Mouse (Mus musculus) kidney, adult 2 months (tissue): ENCODE results near the gene Ccdc51. TPM values are rescaled to one million over a fixed set of nuclear protein-coding genes. Genes with fewer than 3 reads are reported as not detected.
A peak's percentile ranks its signal among the peaks of the same experiment; 100 is the strongest.

Experiments used
- DNase-seq: peaks from one replicate; pipeline ENCODE4 v3.0.0; 2021
- H3K27ac ChIP-seq: fragments of 200-500 bp; 2 replicates; pipeline ENCODE4 v1.5.1; 2012; ENCODE audit warnings: low read depth, low read length, control low read depth, inconsistent platforms; ENCODE audit not compliant: insufficient read depth
- H3K27me3 ChIP-seq: fragments of 200-500 bp; replicated peaks from 2 replicates; pipeline ENCODE4 v1.6.1; 2012; ENCODE audit warnings: mild to moderate bottlenecking, moderate library complexity, low read length, inconsistent platforms; ENCODE audit not compliant: control insufficient read depth, insufficient read depth
- H3K36me3 ChIP-seq: fragments of 200-500 bp; 2 replicates; pipeline ENCODE4 v1.6.1; 2012; ENCODE audit warnings: mild to moderate bottlenecking, moderate library complexity, low read length, inconsistent platforms; ENCODE audit not compliant: control insufficient read depth, insufficient read depth
- H3K4me1 ChIP-seq: fragments of 200-500 bp; 2 replicates; pipeline ENCODE4 v1.6.1; 2011; ENCODE audit warnings: low read length; ENCODE audit not compliant: control insufficient read depth, insufficient read depth
- H3K4me3 ChIP-seq: fragments of 200-500 bp; 2 replicates; pipeline ENCODE4 v1.5.1; 2011; ENCODE audit warnings: mild to moderate bottlenecking, low read depth, low read length, control low read depth; ENCODE audit not compliant: insufficient read depth
- CTCF ChIP-seq: fragments of 200-500 bp; conservative IDR thresholded peaks from 2 replicates; pipeline ENCODE4 v1.5.1; 2011; ENCODE audit warnings: low read depth, mild to moderate bottlenecking, control low read depth, low read length, moderate library complexity, mixed read lengths; ENCODE audit not compliant: insufficient read depth, insufficient read length
- POLR2A ChIP-seq: fragments of 200-500 bp; IDR thresholded peaks from one replicate; pipeline ENCODE4 v1.6.1; 2011; ENCODE audit warnings: low read depth, low read length, control low read depth
- WGBS: fragments of 180-500 bp; shearing (Covaris S2); methylation state at CpG from one replicate; pipeline ENCODE4 v1.1.7; 2018; 5-methylcytosine and 5-hydroxymethylcytosine counted together
- polyA plus RNA-seq: library from polyadenylated mRNA; depleted of rRNA; stranded (reverse); fragments of >200 nt; gene quantifications from 2 replicates; pipeline ENCODE4 v1.2.3, GENCODE M21; 2012

Ccdc51 gene
- polyA plus RNA-seq, 1 experiment = 11.4 TPM

- Histone ChIP-seq H3K4me1 (no peaks in the 10 kb centered on the region; the same call in 1 of the 2 replicates), H3K27ac (no peak overlapping the region), H3K36me3 (no peaks in the 10 kb centered on the region), H3K27me3 (no peaks in the 10 kb centered on the region), H3K4me3 (no peak overlapping the region)
- peak; percentile 73 for DNase-seq
- peak; percentile 76 for TF ChIP-seq CTCF
- no peak for TF ChIP-seq POLR2A
- 40% methylated on average over 5 of the region's 5 CpGs for WGBS
Observed at GRCm38 (mm10) chr9:109046306-109046705, 36.0 kb upstream of the Ccdc51 start.

- WGBS = 79% methylated on average over 7 of the region's 7 CpGs
- Histone ChIP-seq H3K27me3 (no peaks in the 10 kb centered on the region), H3K27ac (no peak overlapping the region)
Observed at GRCm38 (mm10) chr9:109049316-109049715, 33.0 kb upstream of the Ccdc51 start.

GRCm38 (mm10) chr9:109049996-109050673 is 32.2 kb upstream of the Ccdc51 start:
- no peak overlapping the region for H3K4me3 ChIP-seq
- 71% methylated on average over 9 of the region's 9 CpGs for WGBS

More at GRCm38 (mm10) chr9:109049316-109049715, 33.0 kb upstream of the Ccdc51 start:
- no peak overlapping the region for H3K4me3 ChIP-seq
- H3K36me3 ChIP-seq = no peaks in the 10 kb centered on the region
- H3K4me1 ChIP-seq = 0 out of 2 replicates have a peak, but pooled peaks cover under 1% of the 10 kb centered on the region
- no peak for TF ChIP-seq CTCF
- TF ChIP-seq POLR2A = no peak
- no peak for DNase-seq

GRCm38 (mm10) chr9:109050674-109050997 is 31.7 kb upstream of the Ccdc51 start:
- 62% methylated on average over 3 of the region's 3 CpGs for WGBS
- DNase-seq = no peak
- Histone ChIP-seq H3K4me3 (no peak overlapping the region), H3K27ac (no peak overlapping the region), H3K36me3 (no peaks in the 10 kb centered on the region), H3K4me1 (0 out of 2 replicates have a peak, but pooled peaks cover 3% of the 10 kb centered on the region), H3K27me3 (no peaks in the 10 kb centered on the region)
- TF ChIP-seq CTCF (no peak), POLR2A (no peak)

More at GRCm38 (mm10) chr9:109049996-109050673, 32.2 kb upstream of the Ccdc51 start:
- no peaks in the 10 kb centered on the region for H3K36me3 ChIP-seq
- no peaks in the 10 kb centered on the region for H3K27me3 ChIP-seq
- DNase-seq = peak; percentile 36
- 0 out of 2 replicates have a peak, but pooled peaks cover 3% of the 10 kb centered on the region for H3K4me1 ChIP-seq
- no peak overlapping the region for H3K27ac ChIP-seq
- no peak for TF ChIP-seq POLR2A
- no peak for TF ChIP-seq CTCF

GRCm38 (mm10) chr9:109051011-109051501 is 31.2 kb upstream of the Ccdc51 start:
- no peak overlapping the region for H3K4me3 ChIP-seq
- no peak overlapping the region for H3K27ac ChIP-seq
- H3K36me3 ChIP-seq = no peaks in the 10 kb centered on the region
- WGBS = 87% methylated on average over 13 of the region's 13 CpGs
- TF ChIP-seq CTCF (no peak), POLR2A (no peak)
- 0 out of 2 replicates have a peak, but pooled peaks cover 3% of the 10 kb centered on the region for H3K4me1 ChIP-seq
- DNase-seq = no peak
- no peaks in the 10 kb centered on the region for H3K27me3 ChIP-seq

- 91% methylated on average over 10 of the region's 10 CpGs for WGBS
- no peak overlapping the region for H3K27ac ChIP-seq
- DNase-seq = no peak
- 0 out of 2 replicates have a peak, but pooled peaks cover 3% of the 10 kb centered on the region for H3K4me1 ChIP-seq
- no peaks in the 10 kb centered on the region for H3K36me3 ChIP-seq
- TF ChIP-seq CTCF (no peak), POLR2A (no peak)
- H3K4me3 ChIP-seq = no peak overlapping the region
- H3K27me3 ChIP-seq = no peaks in the 10 kb centered on the region
Observed at GRCm38 (mm10) chr9:109051651-109052489, 30.4 kb upstream of the Ccdc51 start.
